Mouse (Mus musculus): ENCODE measurements around the gene Hdgfl2. TPM values are rescaled to one million over a fixed set of nuclear protein-coding genes. Genes with fewer than 3 reads are reported as not detected.

Gene Hdgfl2
- polyA plus RNA-seq, 1 experiment from 2014 or later: 129 TPM

- ATAC-seq (ENCODE audit: low FRiP score, low TSS enrichment): 0 out of 2 replicates have a peak, but pooled peaks have one; percentile 9
- 85% methylated on average over 6 of the region's 6 CpGs for WGBS
- no peak overlapping the region for H3K9ac ChIP-seq (replicated peaks; ENCODE audit: low read length)
Observed at GRCm38 (mm10) chr17:56108334-56109044, 29.1 kb downstream of the Hdgfl2 start.

GRCm38 (mm10) chr17:56109219-56110051 is 30.0 kb downstream of the Hdgfl2 start, which contains the start of gene Plin4:
Gene Plin4, minus strand, starts transcription at chr17:56109803.
- ATAC-seq (ENCODE audit: low FRiP score, low TSS enrichment): 0 out of 2 replicates have a peak, but pooled peaks have one; percentile 35
- H3K4me1 ChIP-seq (ENCODE audit: insufficient read depth, low read length): no peaks in the 10 kb centered on the region
- no peak within 1 kb of the TSS for H3K4me2 ChIP-seq (replicated peaks; ENCODE audit: low read depth, low read length)
- no peaks in the 10 kb centered on the region for H3K36me3 ChIP-seq (ENCODE audit: insufficient read depth, low read length)
- H3K27ac ChIP-seq (ENCODE audit: low read length): no peak within 1 kb of the TSS
- H3K9me3 ChIP-seq (ENCODE audit: low read length): no peaks in the 10 kb centered on the region
- 56% methylated on average over 10 of the region's 10 CpGs for WGBS
- no peaks in the 10 kb centered on the region for H3K27me3 ChIP-seq (ENCODE audit: insufficient read depth, low read length)
- no peak within 1 kb of the TSS for H3K9ac ChIP-seq (replicated peaks; ENCODE audit: low read length)
- H3K4me3 ChIP-seq (ENCODE audit: low read length): no peak within 1 kb of the TSS

More at GRCm38 (mm10) chr17:56108334-56109044, 29.1 kb downstream of the Hdgfl2 start:
- Histone ChIP-seq H3K27me3 (ENCODE audit: insufficient read depth, low read length) (no peaks in the 10 kb centered on the region), H3K4me1 (ENCODE audit: insufficient read depth, low read length) (no peaks in the 10 kb centered on the region), H3K27ac (ENCODE audit: low read length) (no peak overlapping the region), H3K9me3 (ENCODE audit: low read length) (no peaks in the 10 kb centered on the region), H3K4me2 (replicated peaks; ENCODE audit: low read depth, low read length) (no peak overlapping the region), H3K4me3 (ENCODE audit: low read length) (no peak overlapping the region), H3K36me3 (ENCODE audit: insufficient read depth, low read length) (no peaks in the 10 kb centered on the region)

DNA sequence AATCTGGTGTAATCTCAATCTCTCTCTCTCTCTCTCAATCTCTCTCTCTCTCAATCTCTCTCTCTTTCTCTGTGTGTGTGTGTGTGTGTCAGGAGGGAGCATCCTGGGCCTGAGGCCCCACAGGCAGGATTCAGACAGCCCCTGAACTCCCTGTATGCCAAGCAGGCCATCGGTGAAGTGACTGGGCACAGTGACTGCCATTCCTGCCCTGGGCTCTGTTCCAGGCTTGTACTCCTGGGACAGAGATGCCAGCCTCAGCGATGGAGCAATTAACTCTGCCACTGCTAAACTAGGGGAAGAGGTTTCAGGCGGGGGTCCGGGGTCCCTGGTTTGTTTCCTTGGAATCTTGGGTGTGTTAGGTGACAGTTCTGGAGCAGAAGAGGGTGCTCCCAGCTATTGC is 31.1 kb downstream of the Hdgfl2 start:
- H3K9me3 ChIP-seq (ENCODE audit: low read length): no peaks in the 10 kb centered on the region
- no peaks in the 10 kb centered on the region for H3K36me3 ChIP-seq (ENCODE audit: insufficient read depth, low read length)
- no peak overlapping the region for H3K27ac ChIP-seq (ENCODE audit: low read length)
- no peak for ATAC-seq (ENCODE audit: low FRiP score, low TSS enrichment)
- H3K4me1 ChIP-seq (ENCODE audit: insufficient read depth, low read length): no peaks in the 10 kb centered on the region
- no peaks in the 10 kb centered on the region for H3K27me3 ChIP-seq (ENCODE audit: insufficient read depth, low read length)
- H3K4me3 ChIP-seq (ENCODE audit: low read length): no peak overlapping the region
- H3K4me2 ChIP-seq (replicated peaks; ENCODE audit: low read depth, low read length): no peak overlapping the region
- no peak overlapping the region for H3K9ac ChIP-seq (replicated peaks; ENCODE audit: low read length)
- WGBS: 72% methylated on average over 4 of the region's 4 CpGs

DNA sequence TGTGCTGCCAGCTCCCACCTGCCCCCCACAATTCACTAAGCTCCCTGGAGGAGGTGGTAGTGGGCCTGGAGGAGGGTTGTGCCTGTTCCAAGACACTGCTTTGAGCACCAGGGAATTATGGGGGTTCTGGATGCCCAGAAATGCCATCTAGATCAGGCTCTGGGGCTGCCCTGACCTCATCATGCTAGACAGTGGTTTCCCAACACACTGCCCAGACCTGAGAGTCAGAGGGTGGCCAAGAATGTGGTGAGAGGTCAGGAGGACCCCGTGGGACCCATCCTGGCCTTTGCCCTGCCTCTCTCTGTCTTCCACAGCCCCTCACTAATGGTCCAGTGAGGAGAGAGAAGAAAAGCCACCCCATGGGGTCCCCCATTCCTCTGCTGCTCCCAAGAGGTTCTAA is 31.6 kb downstream of the Hdgfl2 start:
- Histone ChIP-seq H3K4me1 (ENCODE audit: insufficient read depth, low read length) (no peaks in the 10 kb centered on the region), H3K27me3 (ENCODE audit: insufficient read depth, low read length) (no peaks in the 10 kb centered on the region; the same call in 1 of the 2 replicates), H3K36me3 (ENCODE audit: insufficient read depth, low read length) (no peaks in the 10 kb centered on the region), H3K4me3 (ENCODE audit: low read length) (no peak overlapping the region), H3K9me3 (ENCODE audit: low read length) (no peaks in the 10 kb centered on the region), H3K4me2 (replicated peaks; ENCODE audit: low read depth, low read length) (no peak overlapping the region), H3K27ac (ENCODE audit: low read length) (no peak overlapping the region), H3K9ac (replicated peaks; ENCODE audit: low read length) (no peak overlapping the region)
- no peak for ATAC-seq (ENCODE audit: low FRiP score, low TSS enrichment)
- 64% methylated on average over 1 of the region's 1 CpGs for WGBS

GRCm38 (mm10) chr17:56111864-56112263 is 32.4 kb downstream of the Hdgfl2 start:
- Histone ChIP-seq H3K36me3 (ENCODE audit: insufficient read depth, low read length) (no peaks in the 10 kb centered on the region), H3K4me1 (ENCODE audit: insufficient read depth, low read length) (0 out of 2 replicates have a peak, but pooled peaks cover under 1% of the 10 kb centered on the region), H3K9ac (replicated peaks; ENCODE audit: low read length) (no peak overlapping the region), H3K27me3 (ENCODE audit: insufficient read depth, low read length) (peaks cover 4% of the 10 kb centered on the region; the same call in 1 of the 2 replicates), H3K4me2 (replicated peaks; ENCODE audit: low read depth, low read length) (no peak overlapping the region), H3K4me3 (ENCODE audit: low read length) (no peak overlapping the region), H3K9me3 (ENCODE audit: low read length) (no peaks in the 10 kb centered on the region), H3K27ac (ENCODE audit: low read length) (no peak overlapping the region)
- peak; percentile 23; the same call in 1 of the 2 replicates for ATAC-seq (ENCODE audit: low FRiP score, low TSS enrichment)
- 43% methylated on average over 5 of the region's 5 CpGs for WGBS

DNA sequence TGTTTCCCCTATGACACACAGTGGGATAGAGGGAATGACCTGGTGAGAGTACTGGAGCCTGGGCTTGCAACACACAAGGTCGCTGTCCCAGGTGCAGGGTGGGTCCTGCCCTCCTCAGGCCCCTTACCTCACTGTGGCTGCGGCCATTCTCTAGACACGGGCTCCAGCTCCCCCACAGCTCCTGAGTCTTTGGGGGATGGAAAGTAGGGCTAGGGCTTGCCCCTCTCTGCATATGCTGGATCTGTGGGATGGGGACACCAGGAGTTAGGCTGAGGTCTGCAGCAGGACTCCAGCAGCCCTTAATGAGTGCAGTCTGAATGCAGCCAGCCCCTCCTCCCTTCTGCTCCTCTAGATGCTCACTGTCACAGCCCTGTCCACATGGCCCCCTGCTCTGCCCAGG is 33.3 kb downstream of the Hdgfl2 start:
- 77% methylated on average over 3 of the region's 3 CpGs for whole genome bisulfite sequencing

GRCm38 (mm10) chr17:56116193-56116592 is 36.8 kb downstream of the Hdgfl2 start:
- WGBS: 77% methylated on average over 10 of the region's 10 CpGs
- ATAC-seq (ENCODE audit: low FRiP score, low TSS enrichment): no peak
- no peak overlapping the region for H3K4me2 ChIP-seq (replicated peaks; ENCODE audit: low read depth, low read length)
- H3K9me3 ChIP-seq (ENCODE audit: low read length): no peaks in the 10 kb centered on the region
- peaks cover 38% of the 10 kb centered on the region for H3K27me3 ChIP-seq (ENCODE audit: insufficient read depth, low read length)
- no peak overlapping the region for H3K9ac ChIP-seq (replicated peaks; ENCODE audit: low read length)
- H3K4me1 ChIP-seq (ENCODE audit: insufficient read depth, low read length): peaks cover 21% of the 10 kb centered on the region
- H3K27ac ChIP-seq (ENCODE audit: low read length): no peak overlapping the region
- H3K36me3 ChIP-seq (ENCODE audit: insufficient read depth, low read length): no peaks in the 10 kb centered on the region
- no peak overlapping the region for H3K4me3 ChIP-seq (ENCODE audit: low read length)

More for the DNA sequence above, 33.3 kb downstream of the Hdgfl2 start:
- no peak overlapping the region for H3K4me3 ChIP-seq (ENCODE audit: low read length)
- H3K27ac ChIP-seq (ENCODE audit: low read length): no peak overlapping the region
- H3K4me2 ChIP-seq (replicated peaks; ENCODE audit: low read depth, low read length): no peak overlapping the region
- peaks cover 6% of the 10 kb centered on the region; the same call in 1 of the 2 replicates for H3K27me3 ChIP-seq (ENCODE audit: insufficient read depth, low read length)
- H3K9ac ChIP-seq (replicated peaks; ENCODE audit: low read length): no peak overlapping the region
- H3K4me1 ChIP-seq (ENCODE audit: insufficient read depth, low read length): peaks cover 7% of the 10 kb centered on the region; the same call in 1 of the 2 replicates
- no peak for ATAC-seq (ENCODE audit: low FRiP score, low TSS enrichment)
- no peaks in the 10 kb centered on the region for H3K36me3 ChIP-seq (ENCODE audit: insufficient read depth, low read length)
- H3K9me3 ChIP-seq (ENCODE audit: low read length): no peaks in the 10 kb centered on the region

- Histone ChIP-seq H3K9ac (replicated peaks; ENCODE audit: low read length) (peak within 1 kb of the TSS; percentile 48; the same call in 1 of the 2 replicates), H3K27ac (ENCODE audit: low read length) (no peak within 1 kb of the TSS), H3K9me3 (ENCODE audit: low read length) (peaks cover 4% of the 10 kb centered on the region), H3K4me2 (replicated peaks; ENCODE audit: low read depth, low read length) (peak within 1 kb of the TSS; percentile 71), H3K36me3 (ENCODE audit: insufficient read depth, low read length) (0 out of 2 replicates have a peak, but pooled peaks cover 3% of the 10 kb centered on the region), H3K27me3 (ENCODE audit: insufficient read depth, low read length) (peaks cover 49% of the 10 kb centered on the region), H3K4me1 (ENCODE audit: insufficient read depth, low read length) (peaks cover 21% of the 10 kb centered on the region), H3K4me3 (ENCODE audit: low read length) (peak within 1 kb of the TSS; percentile 48)
- WGBS: 2% methylated on average over 27 of the region's 27 CpGs
- peak; percentile 73 for ATAC-seq (ENCODE audit: low FRiP score, low TSS enrichment)
Observed at GRCm38 (mm10) chr17:56117251-56117710, 37.8 kb downstream of the Hdgfl2 start, which contains the start of gene Plin5. Gene Plin5, minus strand, starts transcription at chr17:56117596.

DNA sequence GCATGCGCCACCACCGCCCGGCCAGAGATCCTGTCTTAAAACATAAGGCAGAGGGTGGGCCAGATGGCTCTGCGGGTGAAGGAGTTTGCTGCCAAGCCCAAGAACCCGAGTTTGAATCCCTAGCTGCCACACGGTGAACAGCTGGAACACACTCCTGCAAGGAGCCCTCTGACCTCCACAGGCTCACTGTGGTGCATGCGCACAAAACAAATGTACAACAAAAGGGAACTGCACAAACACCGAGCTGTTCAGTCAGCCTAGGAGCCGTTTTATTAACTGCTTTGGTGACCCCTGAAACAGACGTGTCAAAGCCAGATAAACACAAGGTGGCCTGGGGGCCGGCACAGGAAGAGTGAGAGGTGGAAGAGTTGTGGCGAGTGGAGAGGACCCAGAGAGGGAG is 40.0 kb downstream of the Hdgfl2 start:
- WGBS: 24% methylated on average over 12 of the region's 12 CpGs
- Histone ChIP-seq H3K9me3 (ENCODE audit: low read length) (peaks cover 15% of the 10 kb centered on the region), H3K27ac (ENCODE audit: low read length) (no peak overlapping the region), H3K4me1 (ENCODE audit: insufficient read depth, low read length) (peaks cover 26% of the 10 kb centered on the region), H3K27me3 (ENCODE audit: insufficient read depth, low read length) (peaks cover 70% of the 10 kb centered on the region), H3K9ac (replicated peaks; ENCODE audit: low read length) (0 out of 2 replicates have a peak overlapping the region, but pooled peaks have one; percentile 22), H3K4me2 (replicated peaks; ENCODE audit: low read depth, low read length) (peak overlapping the region; percentile 46), H3K36me3 (ENCODE audit: insufficient read depth, low read length) (0 out of 2 replicates have a peak, but pooled peaks cover 10% of the 10 kb centered on the region), H3K4me3 (ENCODE audit: low read length) (peak overlapping the region; percentile 31)
- ATAC-seq (ENCODE audit: low FRiP score, low TSS enrichment): no peak

Measured in kidney, embryonic 16.5 days (tissue).